Mouse (Mus musculus) intestine, embryonic 14.5 days (tissue): ENCODE data around the gene Fam171a1. TPM values are rescaled to one million over a fixed set of nuclear protein-coding genes. Genes with fewer than 3 reads are reported as not detected.

Source experiments
- microRNA-seq: library from miRNA; unstranded; fragments of <30 nt; microRNA quantifications from one replicate; pipeline ENCODE4, GENCODE M21; 2016
- polyA plus RNA-seq: library from polyadenylated mRNA; unstranded; fragments of >200 nt; fragmentation: Nextera tagmentation; extraction: Ambion mirVana; gene quantifications from 2 replicates; pipeline ENCODE4 v1.2.1, GENCODE M21; 2014

The Fam171a1 gene
- polyA plus RNA-seq, 1 experiment from 2014 or later, result 39.9 TPM

Small RNA genes within 50 kb of the gene (microRNA-seq; reads per million reads assigned to microRNA genes)
- not detected for gene Gm27306

Other genes starting within 250 kb of the Fam171a1 start
- gene Nmt2, start 170.0 kb downstream of the Fam171a1 start, polyA plus RNA-seq, result 49.9 and 51.0 TPM in 2 replicates
- gene Rpp38, start 218.4 kb downstream of the Fam171a1 start, polyA plus RNA-seq, result 28.3 and 36.5 TPM in 2 replicates
- 0.75 and 0.76 TPM in 2 replicates for gene Acbd7, start 221.9 kb downstream of the Fam171a1 start, polyA plus RNA-seq